In the genomic region with DNA sequence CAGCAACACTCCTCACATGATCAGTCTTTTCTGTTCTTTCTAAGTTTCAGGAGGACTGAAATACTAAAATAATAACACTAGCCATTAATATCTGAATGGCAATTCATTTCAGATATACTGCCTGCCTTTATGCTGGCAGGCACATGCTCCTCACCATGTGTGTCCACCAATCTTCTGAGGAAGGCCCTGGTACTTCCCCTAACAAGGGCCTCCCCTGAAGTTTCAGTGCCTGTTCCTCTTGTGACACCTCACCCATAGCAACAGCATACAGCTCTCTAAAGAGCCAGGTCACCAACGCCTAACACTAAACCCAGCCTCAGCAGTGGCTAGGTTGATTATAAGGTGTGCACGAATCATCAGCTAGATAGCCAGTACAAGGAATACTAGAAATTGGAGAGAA, we compare ENCODE assay signal across 23 mouse cellular contexts. TPM values are rescaled to one million over a fixed set of nuclear protein-coding genes. Genes with fewer than 3 reads are reported as not detected.
DNase-seq lines count a peak whose midpoint lies in the region; ATAC-seq and TF ChIP-seq lines count a peak whose summit lies in the region.
"Had no signal": no experiment of that assay in that cellular context is flagged by ENCODE, and none has a peak within 500 bp of the region (broad histone marks: within the 10 kb centered on the region; RNA-seq: fewer than 3 reads in every experiment).

No protein-coding gene starts in this region.

- WGBS in cerebellum, adult 2 months = 82% methylated on average over 2 of the region's 2 CpGs
- 83% methylated on average over 2 of the region's 2 CpGs for whole genome bisulfite sequencing in limb, embryonic 12.5 days
- WGBS in limb, embryonic 10.5 days = 83% methylated on average over 2 of the region's 2 CpGs

- no peak overlapping the region for H3K4me3 ChIP-seq in cerebellum, adult 2 months (replicated peaks; ENCODE audit: insufficient read depth, low read depth, low read length)
- H3K4me3 ChIP-seq in limb, embryonic 12.5 days (replicated peaks) = no peak overlapping the region
- H3K4me3 ChIP-seq in limb, embryonic 10.5 days = no peak overlapping the region
- H3K4me3 ChIP-seq: forebrain, embryonic 10.5 days; forebrain, embryonic 13.5 days; heart, embryonic 12.5 days; heart, embryonic 15.5 days; hindbrain, embryonic 12.5 days; hindbrain, embryonic 15.5 days had no signal

- no peaks in the 10 kb centered on the region; the same call in 1 of the 2 replicates for H3K27me3 ChIP-seq in cerebellum, adult 2 months (ENCODE audit: control insufficient read depth, insufficient read depth, low read length)
- H3K27me3 ChIP-seq in limb, embryonic 12.5 days = no peaks in the 10 kb centered on the region
- no peaks in the 10 kb centered on the region for H3K27me3 ChIP-seq in limb, embryonic 10.5 days (ENCODE audit: low read depth, poor library complexity, severe bottlenecking)
- H3K27me3 ChIP-seq: forebrain, embryonic 13.5 days; heart, embryonic 12.5 days; heart, embryonic 15.5 days; hindbrain, embryonic 12.5 days; hindbrain, embryonic 15.5 days had no signal

- no peaks in the 10 kb centered on the region for H3K4me1 ChIP-seq in cerebellum, adult 2 months (ENCODE audit: control insufficient read depth, insufficient read depth, low read length)
- peaks cover 7% of the 10 kb centered on the region for H3K4me1 ChIP-seq in limb, embryonic 12.5 days (replicated peaks)
- no peaks in the 10 kb centered on the region for H3K4me1 ChIP-seq in limb, embryonic 10.5 days
- H3K4me1 ChIP-seq: heart, embryonic 12.5 days; heart, embryonic 15.5 days; hindbrain, embryonic 12.5 days; hindbrain, embryonic 15.5 days had no signal

- TF ChIP-seq POLR2A in cerebellum, adult 2 months (IDR thresholded peaks at IDR 0.05; ENCODE audit: borderline replicate concordance, insufficient read depth, low read length) = no peak

- H3K36me3 ChIP-seq in limb, embryonic 12.5 days = no peaks in the 10 kb centered on the region
- H3K36me3 ChIP-seq in limb, embryonic 10.5 days = no peaks in the 10 kb centered on the region
- H3K36me3 ChIP-seq: forebrain, embryonic 10.5 days; heart, embryonic 12.5 days; heart, embryonic 15.5 days; hindbrain, embryonic 12.5 days; hindbrain, embryonic 15.5 days had no signal

- no peak overlapping the region for H3K4me2 ChIP-seq in limb, embryonic 12.5 days
- H3K4me2 ChIP-seq: forebrain, embryonic 13.5 days; heart, embryonic 12.5 days; heart, embryonic 15.5 days; hindbrain, embryonic 12.5 days; hindbrain, embryonic 15.5 days had no signal

- no peak for DNase-seq in cerebellum, adult 2 months
- DNase-seq in cerebellum, postnatal 36 days = no peak
- no peak for DNase-seq in limb, embryonic 10.5 days (ENCODE audit: low spot score)
- DNase-seq in A20 (ENCODE audit: low read depth, low spot score) = peak; percentile 10
- DNase-seq in urinary bladder, postnatal 25 days (ENCODE audit: low spot score) = no peak
- DNase-seq: adrenal gland, adult 2 months; adrenal gland, postnatal 14 days; B cell, adult 2 months; cerebellum, adult 11 months; cerebellum, adult 8-10 months; cerebellum, postnatal 10 days; gastrocnemius, postnatal 10 days; gastrocnemius, postnatal 36 days; heart, postnatal 10 days; heart, postnatal 4 days had no signal

- no peaks in the 10 kb centered on the region for H3K9me3 ChIP-seq in limb, embryonic 12.5 days
- H3K9me3 ChIP-seq in limb, embryonic 10.5 days (replicated peaks) = no peaks in the 10 kb centered on the region
- H3K9me3 ChIP-seq: forebrain, embryonic 10.5 days; forebrain, embryonic 13.5 days; heart, embryonic 12.5 days; heart, embryonic 15.5 days; hindbrain, embryonic 12.5 days; hindbrain, embryonic 15.5 days had no signal

- ATAC-seq in limb, embryonic 12.5 days (ENCODE audit: insufficient number of reproducible peaks, insufficient read depth, low FRiP score, low TSS enrichment, low read depth) = no peak
- ATAC-seq: forebrain, embryonic 13.5 days; forebrain, embryonic 16.5 days had no signal

- H3K9ac ChIP-seq in limb, embryonic 12.5 days (replicated peaks) = no peak overlapping the region
- H3K9ac ChIP-seq: forebrain, embryonic 13.5 days; heart, embryonic 12.5 days; heart, embryonic 15.5 days; hindbrain, embryonic 12.5 days; hindbrain, embryonic 15.5 days had no signal

- H3K27ac ChIP-seq in cerebellum, adult 2 months (ENCODE audit: insufficient read depth, low read length) = 0 out of 2 replicates have a peak overlapping the region, but pooled peaks have one; percentile 6
- H3K27ac ChIP-seq in limb, embryonic 12.5 days = peak overlapping the region; percentile 7; the same call in 1 of the 2 replicates
- no peak overlapping the region for H3K27ac ChIP-seq in limb, embryonic 10.5 days
- H3K27ac ChIP-seq: forebrain, embryonic 10.5 days; forebrain, embryonic 13.5 days; heart, embryonic 15.5 days; hindbrain, embryonic 12.5 days; hindbrain, embryonic 15.5 days had no signal

- no peak for TF ChIP-seq CTCF in cerebellum, adult 2 months (IDR thresholded peaks at IDR 0.05; ENCODE audit: borderline replicate concordance, insufficient read depth, low read depth, low read length)

RNA-seq across cellular contexts. Expression of a gene that starts 20.5 kb away (rescaled TPM):
- polyA plus RNA-seq in cerebellum, adult 2 months (2012; rRNA removed) = 6.3 and 9.5 TPM in 2 replicates
- 3.1 and 6.4 TPM in 2 replicates for polyA plus RNA-seq in limb, embryonic 12.5 days (2016; fragmentation: Nextera tagmentation; extraction: Ambion mirVana)
- 0.58 and 0.64 TPM in 2 replicates for polyA plus RNA-seq in limb, embryonic 10.5 days (2016; fragmentation: Nextera tagmentation; extraction: Ambion mirVana)
